Mouse (Mus musculus): ENCODE data around the gene Irx4.

DNA sequence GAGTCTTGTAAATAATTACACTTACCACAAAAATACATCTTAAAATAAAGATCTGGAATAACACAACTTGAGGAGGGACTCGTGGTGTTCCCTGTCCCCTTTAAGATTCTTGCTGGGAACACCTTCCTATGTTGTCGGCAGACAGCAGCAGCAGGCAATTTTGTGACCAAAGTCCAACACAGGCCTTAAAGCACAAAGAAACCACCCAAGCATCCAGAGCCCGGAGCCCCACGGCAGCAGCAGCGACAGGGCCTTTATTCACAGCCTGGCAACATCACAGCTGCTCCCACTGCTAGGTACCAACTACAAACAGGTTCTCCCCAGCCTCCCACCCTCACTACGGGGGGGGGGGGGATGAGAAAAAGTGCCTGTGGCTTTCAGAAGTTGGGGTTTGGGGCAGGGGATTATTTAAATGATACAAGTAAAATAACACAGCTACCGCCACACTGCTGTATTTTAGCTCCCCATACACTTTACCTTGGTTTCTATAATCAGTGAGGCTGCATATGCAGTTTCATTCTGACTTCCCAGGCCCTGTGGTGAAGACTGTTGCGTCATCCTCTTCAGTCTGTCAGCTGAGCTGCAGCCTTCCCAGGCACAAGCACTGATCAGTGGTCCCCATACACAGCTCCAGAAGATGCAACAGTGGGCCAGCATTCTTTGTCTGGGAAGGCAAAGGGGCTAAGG, 45.3 kb downstream of the Irx4 start:
- TF ChIP-seq USF1 (IDR thresholded peaks at IDR 0.05; ENCODE audit: low read depth, low read length) (no peak), TBP (IDR thresholded peaks at IDR 0.05; ENCODE audit: low read depth, low read length) (no peak)
